Mouse (Mus musculus) midbrain, embryonic 12.5 days (tissue): ENCODE measurements at regions not wholly inside any gene's neighbourhood (a gene's known extent, or its start where the extent isn't known, plus 50 kb on each side); places are given as distances from the start of the nearest gene placed in this dataset.
"Not testable (repeated sequence)": the region's sequence is repeated elsewhere in the genome, so short reads cannot be mapped to it uniquely, and the experiment has no call there.

ENCODE experiments used
- ATAC-seq: fragments of 200-750 bp; cut with Nextera tagmentation; 2 replicates; pipeline ENCODE4 v1.8.0; 2017; ENCODE audit warnings: low read depth, moderate TSS enrichment, moderate library complexity; ENCODE audit not compliant: low FRiP score
- H3K27ac ChIP-seq: fragments of 300-500 bp; sonication (generic); replicated peaks from 2 replicates; pipeline ENCODE4 v1.5.1; 2016; ENCODE audit warnings: mild to moderate bottlenecking
- H3K27me3 ChIP-seq: fragments of 300-500 bp; sonication (generic); 2 replicates; pipeline ENCODE4 v1.6.1; 2016; ENCODE audit warnings: mild to moderate bottlenecking
- H3K36me3 ChIP-seq: fragments of 300-500 bp; sonication (generic); 2 replicates; pipeline ENCODE4 v1.6.1; 2016
- H3K4me1 ChIP-seq: fragments of 300-500 bp; sonication (generic); 2 replicates; pipeline ENCODE4 v1.6.1; 2016
- H3K4me2 ChIP-seq: fragments of 300-500 bp; sonication (generic); replicated peaks from 2 replicates; pipeline ENCODE4 v1.6.1; 2016; ENCODE audit warnings: mild to moderate bottlenecking, moderate library complexity
- H3K4me3 ChIP-seq: fragments of 300-500 bp; sonication (generic); 2 replicates; pipeline ENCODE4 v1.5.1; 2016; ENCODE audit warnings: mild to moderate bottlenecking
- H3K9ac ChIP-seq: fragments of 300-500 bp; sonication (generic); replicated peaks from 2 replicates; pipeline ENCODE4 v1.6.1; 2016; ENCODE audit warnings: mild to moderate bottlenecking, moderate library complexity
- H3K9me3 ChIP-seq: fragments of 300-500 bp; sonication (generic); 2 replicates; pipeline ENCODE4 v1.6.1; 2016; ENCODE audit warnings: mild to moderate bottlenecking
- WGBS: fragments of 180-500 bp; shearing (Covaris S2); methylation state at CpG from one replicate; pipeline ENCODE4 v1.1.7; 2016; 5-methylcytosine and 5-hydroxymethylcytosine counted together

DNA sequence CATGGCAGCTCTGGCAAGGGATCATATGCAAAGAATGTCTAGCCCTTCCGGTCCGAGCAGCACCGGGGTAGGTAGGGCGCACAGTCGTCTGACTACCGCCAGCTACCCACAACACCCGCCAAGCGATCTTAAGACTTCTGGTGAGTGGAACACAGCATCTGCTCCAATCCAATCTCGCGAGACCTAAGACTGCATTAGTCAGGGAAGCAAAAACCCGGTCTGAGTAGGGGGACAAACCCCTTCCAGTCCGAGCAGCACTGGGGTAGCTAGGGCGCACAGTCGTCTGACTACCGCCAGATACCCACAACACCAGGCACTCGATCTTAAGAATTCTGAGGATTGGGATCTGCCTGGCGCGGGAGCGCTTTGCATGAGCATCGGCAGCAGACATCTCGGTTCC lies 57.1 kb downstream of the Nap1l2 start:
- not testable (repeated sequence) for H3K27ac ChIP-seq, H3K27me3 ChIP-seq, H3K9ac ChIP-seq, H3K36me3 ChIP-seq, H3K4me3 ChIP-seq, H3K4me2 ChIP-seq, H3K4me1 ChIP-seq, H3K9me3 ChIP-seq, ATAC-seq
- WGBS = 71% methylated on average over 21 of the region's 21 CpGs

DNA sequence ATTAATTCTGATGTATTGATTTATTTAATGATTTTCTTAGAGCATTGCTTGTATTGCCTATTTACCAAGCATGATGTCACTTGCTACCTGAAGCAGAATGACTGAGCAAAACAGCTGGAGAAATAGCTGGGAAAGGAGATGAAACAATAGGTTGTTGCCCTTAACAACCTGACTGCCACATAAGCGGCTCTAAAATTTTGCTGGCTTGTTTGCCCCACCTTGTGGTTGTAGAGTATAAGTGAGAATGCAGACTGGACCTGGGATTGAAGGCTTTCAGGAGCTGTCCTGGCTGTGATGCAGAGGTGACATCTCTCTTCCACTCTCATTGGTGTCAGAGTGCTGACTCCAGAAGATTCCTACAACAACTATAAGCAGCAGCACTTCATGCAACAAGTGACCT lies 77.3 kb downstream of the Nap1l2 start:
- Histone ChIP-seq H3K9me3 (no peaks in the 10 kb centered on the region), H3K4me2 (no peak overlapping the region), H3K27me3 (peaks cover 3% of the 10 kb centered on the region; the same call in 1 of the 2 replicates), H3K4me3 (no peak overlapping the region), H3K4me1 (no peaks in the 10 kb centered on the region), H3K27ac (no peak overlapping the region), H3K9ac (no peak overlapping the region), H3K36me3 (no peaks in the 10 kb centered on the region)
- 5% methylated on average over 1 of the region's 1 CpGs for WGBS
- ATAC-seq = no peak

DNA sequence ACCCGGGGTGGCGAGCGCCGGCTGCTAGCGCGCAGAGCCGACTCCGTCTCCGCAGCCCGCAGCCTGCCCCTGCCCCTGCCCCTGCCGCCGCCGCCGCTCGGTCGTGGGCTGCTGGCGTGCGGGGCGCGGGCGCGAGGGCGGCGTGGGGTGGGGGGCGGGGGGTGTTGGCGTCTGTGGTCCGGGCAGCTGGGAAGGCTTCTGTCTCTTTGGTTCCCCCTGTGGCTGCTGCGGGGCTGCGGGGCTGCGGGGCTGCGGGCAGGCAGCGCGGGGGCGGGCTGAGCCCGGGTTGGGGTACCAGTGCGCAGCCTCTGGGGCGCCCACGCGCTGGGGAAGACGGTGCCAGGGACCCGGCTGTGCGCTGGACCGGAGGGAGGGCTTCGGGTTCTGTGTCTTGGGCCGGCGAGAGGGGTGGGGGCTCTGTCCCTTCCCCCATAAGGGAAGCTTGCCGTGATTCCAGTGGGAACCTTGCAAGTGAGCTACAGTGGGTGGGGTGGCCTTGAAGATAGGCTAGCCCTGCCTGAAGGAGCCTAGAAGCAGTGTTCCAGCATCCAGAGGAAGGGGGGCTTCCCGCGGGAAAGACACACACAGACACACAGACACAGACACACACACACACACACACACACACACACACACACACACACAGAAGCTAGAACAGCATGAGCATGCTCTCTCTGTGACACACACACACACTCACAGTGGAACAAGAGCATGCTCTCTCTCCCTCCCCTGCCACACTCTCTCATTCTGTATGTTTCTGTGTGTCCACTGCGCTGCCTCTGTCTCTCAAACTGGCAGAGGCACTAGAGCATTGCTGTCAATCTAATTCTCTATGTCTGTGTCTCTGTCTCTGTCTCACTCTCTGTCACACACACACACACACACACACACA lies 118.5 kb downstream of the Nap1l2 start:
- not testable (repeated sequence) for H3K27ac ChIP-seq, H3K27me3 ChIP-seq, H3K9ac ChIP-seq, H3K4me3 ChIP-seq, H3K9me3 ChIP-seq, H3K4me1 ChIP-seq, H3K4me2 ChIP-seq, H3K36me3 ChIP-seq
- WGBS = no CpG with 5 or more reads among the region's 50 CpGs
- ATAC-seq = peak; percentile 85

DNA sequence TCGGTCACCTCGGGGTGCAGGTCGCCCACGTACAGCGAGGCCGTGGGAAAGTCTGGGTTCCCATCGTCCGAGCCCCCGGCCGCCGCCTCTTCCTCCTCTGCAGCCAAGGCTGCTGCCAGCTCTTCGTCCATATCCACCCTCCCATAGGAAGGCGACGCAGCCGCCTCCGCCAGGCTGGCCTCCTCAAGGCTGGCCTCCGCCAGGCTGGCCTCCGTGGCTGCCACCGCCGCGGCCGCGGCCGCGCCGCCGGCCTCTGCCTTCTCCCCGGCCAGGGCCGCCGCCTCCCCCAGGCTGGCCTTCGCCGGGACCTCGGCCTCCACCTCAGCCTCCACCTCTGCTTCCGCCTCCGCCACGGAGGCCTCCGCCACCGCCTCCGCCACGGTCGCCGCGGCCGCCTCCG lies 119.3 kb downstream of the Nap1l2 start:
- not testable (repeated sequence) for H3K9ac ChIP-seq, H3K27ac ChIP-seq, H3K9me3 ChIP-seq, H3K36me3 ChIP-seq, H3K4me1 ChIP-seq, H3K4me2 ChIP-seq, H3K27me3 ChIP-seq, H3K4me3 ChIP-seq
- peak; percentile 52; the same call in 1 of the 2 replicates for ATAC-seq
- WGBS = no CpG with 5 or more reads among the region's 45 CpGs

DNA sequence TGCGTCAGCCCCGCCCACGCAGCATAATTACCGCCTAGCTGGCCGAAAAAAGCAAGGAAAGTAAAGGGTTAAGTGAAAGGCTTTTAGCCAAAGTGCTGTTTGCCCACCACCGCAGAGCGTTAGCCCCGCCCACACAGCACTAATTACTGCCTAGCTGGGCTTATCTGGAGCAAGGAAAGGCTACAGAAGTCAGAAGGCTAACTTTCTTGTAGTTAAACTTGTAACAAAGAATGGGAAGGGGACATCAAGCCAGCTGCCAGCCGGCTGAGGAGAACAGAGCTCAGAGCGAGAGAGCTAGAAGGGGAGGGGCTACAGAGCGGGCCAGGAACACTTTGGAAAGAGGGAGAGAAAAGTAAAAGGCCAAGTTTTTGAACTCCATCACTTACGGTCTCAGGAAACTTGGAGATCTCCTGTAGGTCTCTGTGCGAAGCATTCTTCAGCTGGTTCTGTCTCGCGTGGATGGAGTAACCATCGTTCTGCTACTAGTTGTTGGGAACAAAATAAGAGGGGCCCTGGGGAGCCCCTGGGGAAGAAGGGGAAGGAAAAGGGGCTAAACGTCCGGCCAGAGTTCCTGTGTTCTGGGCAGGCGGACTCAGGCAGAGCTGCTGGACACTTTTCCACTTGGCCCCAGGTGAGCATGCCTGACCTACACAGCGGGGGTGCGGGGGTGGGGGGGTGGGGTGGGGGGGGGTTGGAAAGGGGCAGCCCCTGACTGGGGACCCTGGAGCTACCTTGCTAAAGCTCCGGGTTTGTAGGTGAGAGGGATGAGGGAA lies 98.3 kb downstream of the 1700018G05Rik start:
- peak; percentile 82 for ATAC-seq

DNA sequence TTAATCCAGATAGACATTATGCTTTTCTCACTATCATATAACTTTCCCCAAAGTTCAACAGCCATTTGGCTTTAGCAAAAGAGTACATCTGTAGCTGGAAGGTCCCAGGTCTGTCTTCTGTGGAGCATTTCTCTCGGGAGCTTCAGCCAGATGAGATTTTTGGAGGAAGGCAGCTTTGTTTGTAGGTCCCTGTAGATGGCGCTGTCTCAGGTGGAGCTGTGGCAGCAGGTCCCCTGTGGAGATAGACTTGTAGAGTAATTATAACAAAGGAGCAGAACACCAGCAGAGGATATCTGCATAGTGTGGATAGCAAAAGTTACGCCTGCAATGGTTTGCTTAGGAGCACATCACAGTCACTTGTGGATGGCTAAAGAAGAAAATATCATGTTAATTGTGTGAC lies 97.3 kb downstream of the 1700018G05Rik start:
- H3K4me3 ChIP-seq, H3K4me2 ChIP-seq, H3K27ac ChIP-seq, H3K9ac ChIP-seq, ATAC-seq, H3K36me3 ChIP-seq, H3K4me1 ChIP-seq, H3K9me3 ChIP-seq: not testable (repeated sequence)
- peaks cover 12% of the 10 kb centered on the region; the same call in 1 of the 2 replicates for H3K27me3 ChIP-seq
- 24% methylated on average over 3 of the region's 3 CpGs for WGBS

More for the DNA sequence above, 98.3 kb downstream of the 1700018G05Rik start:
- Histone ChIP-seq H3K9me3 (no peaks in the 10 kb centered on the region), H3K4me2 (peak overlapping the region; percentile 44), H3K4me1 (no peaks in the 10 kb centered on the region), H3K9ac (no peak overlapping the region; the same call in 1 of the 2 replicates), H3K4me3 (peak overlapping the region; percentile 37), H3K36me3 (no peaks in the 10 kb centered on the region), H3K27me3 (peaks cover 12% of the 10 kb centered on the region; the same call in 1 of the 2 replicates), H3K27ac (0 out of 2 replicates have a peak overlapping the region, but pooled peaks have one; percentile 56)
- WGBS = 18% methylated on average over 20 of the region's 22 CpGs

DNA sequence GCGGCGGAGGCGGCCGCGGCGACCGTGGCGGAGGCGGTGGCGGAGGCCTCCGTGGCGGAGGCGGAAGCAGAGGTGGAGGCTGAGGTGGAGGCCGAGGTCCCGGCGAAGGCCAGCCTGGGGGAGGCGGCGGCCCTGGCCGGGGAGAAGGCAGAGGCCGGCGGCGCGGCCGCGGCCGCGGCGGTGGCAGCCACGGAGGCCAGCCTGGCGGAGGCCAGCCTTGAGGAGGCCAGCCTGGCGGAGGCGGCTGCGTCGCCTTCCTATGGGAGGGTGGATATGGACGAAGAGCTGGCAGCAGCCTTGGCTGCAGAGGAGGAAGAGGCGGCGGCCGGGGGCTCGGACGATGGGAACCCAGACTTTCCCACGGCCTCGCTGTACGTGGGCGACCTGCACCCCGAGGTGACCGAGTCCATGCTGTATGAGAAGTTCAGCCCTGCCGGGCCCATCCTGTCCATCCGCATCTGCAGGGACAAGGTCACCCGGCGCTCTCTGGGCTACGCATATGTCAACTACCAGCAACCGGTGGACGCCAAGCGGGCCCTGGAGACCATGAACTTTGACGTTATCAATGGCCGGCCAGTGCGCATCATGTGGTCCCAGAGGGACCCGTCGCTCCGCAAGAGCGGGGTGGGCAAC lies 85.4 kb downstream of the 1700018G05Rik start:
- peak; percentile 48 for ATAC-seq
- H3K9ac ChIP-seq, H3K4me1 ChIP-seq, H3K27ac ChIP-seq, H3K9me3 ChIP-seq, H3K27me3 ChIP-seq, H3K4me3 ChIP-seq, H3K36me3 ChIP-seq, H3K4me2 ChIP-seq: not testable (repeated sequence)
- WGBS = no CpG with 5 or more reads among the region's 61 CpGs

DNA sequence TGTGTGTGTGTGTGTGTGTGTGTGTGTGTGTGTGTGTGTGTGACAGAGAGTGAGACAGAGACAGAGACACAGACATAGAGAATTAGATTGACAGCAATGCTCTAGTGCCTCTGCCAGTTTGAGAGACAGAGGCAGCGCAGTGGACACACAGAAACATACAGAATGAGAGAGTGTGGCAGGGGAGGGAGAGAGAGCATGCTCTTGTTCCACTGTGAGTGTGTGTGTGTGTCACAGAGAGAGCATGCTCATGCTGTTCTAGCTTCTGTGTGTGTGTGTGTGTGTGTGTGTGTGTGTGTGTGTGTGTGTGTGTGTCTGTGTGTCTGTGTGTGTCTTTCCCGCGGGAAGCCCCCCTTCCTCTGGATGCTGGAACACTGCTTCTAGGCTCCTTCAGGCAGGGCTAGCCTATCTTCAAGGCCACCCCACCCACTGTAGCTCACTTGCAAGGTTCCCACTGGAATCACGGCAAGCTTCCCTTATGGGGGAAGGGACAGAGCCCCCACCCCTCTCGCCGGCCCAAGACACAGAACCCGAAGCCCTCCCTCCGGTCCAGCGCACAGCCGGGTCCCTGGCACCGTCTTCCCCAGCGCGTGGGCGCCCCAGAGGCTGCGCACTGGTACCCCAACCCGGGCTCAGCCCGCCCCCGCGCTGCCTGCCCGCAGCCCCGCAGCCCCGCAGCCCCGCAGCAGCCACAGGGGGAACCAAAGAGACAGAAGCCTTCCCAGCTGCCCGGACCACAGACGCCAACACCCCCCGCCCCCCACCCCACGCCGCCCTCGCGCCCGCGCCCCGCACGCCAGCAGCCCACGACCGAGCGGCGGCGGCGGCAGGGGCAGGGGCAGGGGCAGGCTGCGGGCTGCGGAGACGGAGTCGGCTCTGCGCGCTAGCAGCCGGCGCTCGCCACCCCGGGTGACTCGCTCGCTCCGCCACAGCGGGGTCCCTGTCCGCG lies 84.4 kb downstream of the 1700018G05Rik start:
- H3K4me3 ChIP-seq, H3K9me3 ChIP-seq, H3K4me1 ChIP-seq, H3K27ac ChIP-seq, H3K9ac ChIP-seq, H3K27me3 ChIP-seq, H3K36me3 ChIP-seq, H3K4me2 ChIP-seq: not testable (repeated sequence)
- peak; percentile 82 for ATAC-seq
- WGBS = no CpG with 5 or more reads among the region's 56 CpGs

DNA sequence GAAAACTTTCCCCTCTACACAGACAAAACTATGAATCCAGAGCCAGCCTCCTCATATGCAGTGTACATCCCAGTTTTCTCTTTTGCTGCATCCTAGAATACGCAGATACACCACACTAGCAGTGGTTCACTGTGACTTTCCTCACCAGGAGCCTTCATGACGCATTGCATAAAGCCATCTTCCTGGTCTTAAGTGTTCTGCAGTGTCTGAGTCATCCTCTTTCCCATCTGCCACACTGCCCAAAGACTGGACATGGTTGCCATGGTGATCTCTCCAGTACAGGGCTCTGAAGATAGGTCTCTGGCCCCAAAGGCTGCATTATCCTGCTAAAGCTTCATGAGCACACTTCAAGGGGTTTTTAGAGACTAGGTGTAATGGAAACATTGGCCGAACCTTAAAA lies 65.8 kb downstream of the 1700018G05Rik start:
- WGBS = 100% methylated on average over 1 of the region's 3 CpGs

More for the DNA sequence above, 65.8 kb downstream of the 1700018G05Rik start:
- not testable (repeated sequence) for H3K4me3 ChIP-seq, H3K9ac ChIP-seq, H3K4me2 ChIP-seq, H3K27me3 ChIP-seq, H3K4me1 ChIP-seq, ATAC-seq, H3K27ac ChIP-seq, H3K9me3 ChIP-seq, H3K36me3 ChIP-seq
